Mouse (Mus musculus) liver, adult 2 months (tissue): ENCODE measurements around the gene 1700092M07Rik.

ENCODE experiments used
- CTCF ChIP-seq: fragments of 200-500 bp; IDR thresholded peaks from 2 replicates; pipeline ENCODE4 v1.5.1; 2011; ENCODE audit warnings: low read depth, low read length, control low read depth
- POLR2A ChIP-seq: fragments of 200-500 bp; IDR thresholded peaks from 2 replicates; pipeline ENCODE4 v1.6.1; 2011; ENCODE audit warnings: low read length, control low read depth; ENCODE audit not compliant: insufficient read depth; ENCODE audit errors: extremely low read depth

- peak; percentile 86 for TF ChIP-seq POLR2A
- no peak for TF ChIP-seq CTCF
These were observed 4.9 kb upstream of the 1700092M07Rik start, which contains the start of gene Wdr74 for GRCm38 (mm10) chr19:8735389-8736159.
